ENCODE assay signal across 13 mouse cellular contexts in genomic region chr2:101608232-101608894, GRCm38 (mm10). TPM values are rescaled to one million over a fixed set of nuclear protein-coding genes. Genes with fewer than 3 reads are reported as not detected.
DNase-seq lines count a peak whose midpoint lies in the region; ATAC-seq lines count a peak whose summit lies in the region.
"Had no signal": no experiment of that assay in that cellular context is flagged by ENCODE, and none has a peak within 500 bp of the region (broad histone marks: within the 10 kb centered on the region; RNA-seq: fewer than 3 reads in every experiment).

No protein-coding gene starts in this region.

- H3K4me2 ChIP-seq in heart, embryonic 15.5 days: 0 out of 2 replicates have a peak overlapping the region, but pooled peaks have one; percentile 15
- no peak overlapping the region for H3K4me2 ChIP-seq in embryonic facial prominence, embryonic 12.5 days (replicated peaks)
- no peak overlapping the region for H3K4me2 ChIP-seq in hindbrain, embryonic 13.5 days
- H3K4me2 ChIP-seq in neural tube, embryonic 13.5 days: no peak overlapping the region
- H3K4me2 ChIP-seq: embryonic facial prominence, embryonic 13.5 days; liver, embryonic 15.5 days had no signal

- no peak for DNase-seq in heart, adult 18-20 months
- DNase-seq in right cerebral cortex, postnatal 14 days: no peak
- no peak for DNase-seq in gastrocnemius, postnatal 10 days
- no peak for DNase-seq in cerebellum, postnatal 14 days
- DNase-seq: kidney, postnatal 14 days had no signal

- no peaks in the 10 kb centered on the region for H3K27me3 ChIP-seq in heart, embryonic 15.5 days
- H3K27me3 ChIP-seq in embryonic facial prominence, embryonic 12.5 days: no peaks in the 10 kb centered on the region
- H3K27me3 ChIP-seq in hindbrain, embryonic 13.5 days: no peaks in the 10 kb centered on the region
- no peaks in the 10 kb centered on the region for H3K27me3 ChIP-seq in neural tube, embryonic 13.5 days
- H3K27me3 ChIP-seq: embryonic facial prominence, embryonic 13.5 days; liver, embryonic 15.5 days had no signal

- H3K9ac ChIP-seq in heart, embryonic 15.5 days: no peak overlapping the region
- H3K9ac ChIP-seq in embryonic facial prominence, embryonic 12.5 days: no peak overlapping the region
- H3K9ac ChIP-seq in hindbrain, embryonic 13.5 days: no peak overlapping the region
- H3K9ac ChIP-seq in neural tube, embryonic 13.5 days: no peak overlapping the region
- H3K9ac ChIP-seq: embryonic facial prominence, embryonic 13.5 days; liver, embryonic 15.5 days had no signal

- peak; percentile 85 for ATAC-seq in heart, embryonic 15.5 days (replicated peaks; ENCODE audit: insufficient number of reproducible peaks, insufficient read depth, low FRiP score, low read depth)
- ATAC-seq in embryonic facial prominence, embryonic 12.5 days (ENCODE audit: insufficient number of reproducible peaks, insufficient read depth, low FRiP score, low TSS enrichment): 0 out of 2 replicates have a peak, but pooled peaks have one; percentile 52
- ATAC-seq in hindbrain, embryonic 13.5 days (ENCODE audit: low FRiP score): peak; percentile 89
- ATAC-seq in neural tube, embryonic 13.5 days (ENCODE audit: low read depth): peak; percentile 87
- ATAC-seq: CD4-positive, CD25-positive, alpha-beta regulatory T cell, adult 4 months had no signal

- 27% methylated on average over 7 of the region's 7 CpGs for WGBS in heart, embryonic 15.5 days
- WGBS in embryonic facial prominence, embryonic 12.5 days: 57% methylated on average over 7 of the region's 7 CpGs
- 40% methylated on average over 7 of the region's 7 CpGs for WGBS in hindbrain, embryonic 13.5 days
- 40% methylated on average over 7 of the region's 7 CpGs for WGBS in neural tube, embryonic 13.5 days

- H3K4me1 ChIP-seq in heart, embryonic 15.5 days (replicated peaks): peaks cover 3% of the 10 kb centered on the region
- H3K4me1 ChIP-seq in embryonic facial prominence, embryonic 12.5 days: no peaks in the 10 kb centered on the region
- peaks cover 4% of the 10 kb centered on the region for H3K4me1 ChIP-seq in hindbrain, embryonic 13.5 days (replicated peaks)
- peaks cover 5% of the 10 kb centered on the region for H3K4me1 ChIP-seq in neural tube, embryonic 13.5 days (replicated peaks)
- H3K4me1 ChIP-seq: liver, embryonic 15.5 days had no signal

- 0 out of 2 replicates have a peak overlapping the region, but pooled peaks have one; percentile 16 for H3K27ac ChIP-seq in heart, embryonic 15.5 days
- H3K27ac ChIP-seq in embryonic facial prominence, embryonic 12.5 days: no peak overlapping the region
- peak overlapping the region; percentile 55; the same call in 1 of the 2 replicates for H3K27ac ChIP-seq in hindbrain, embryonic 13.5 days
- no peak overlapping the region for H3K27ac ChIP-seq in neural tube, embryonic 13.5 days (replicated peaks)
- H3K27ac ChIP-seq: embryonic facial prominence, embryonic 13.5 days; liver, embryonic 15.5 days had no signal

- H3K4me3 ChIP-seq in heart, embryonic 15.5 days: no peak overlapping the region
- H3K4me3 ChIP-seq in embryonic facial prominence, embryonic 12.5 days: no peak overlapping the region
- H3K4me3 ChIP-seq in hindbrain, embryonic 13.5 days: no peak overlapping the region
- H3K4me3 ChIP-seq in neural tube, embryonic 13.5 days: no peak overlapping the region
- H3K4me3 ChIP-seq: embryonic facial prominence, embryonic 13.5 days; liver, embryonic 15.5 days had no signal

- H3K9me3 ChIP-seq in heart, embryonic 15.5 days (replicated peaks): no peaks in the 10 kb centered on the region
- H3K9me3 ChIP-seq in embryonic facial prominence, embryonic 12.5 days: no peaks in the 10 kb centered on the region
- H3K9me3 ChIP-seq in hindbrain, embryonic 13.5 days: no peaks in the 10 kb centered on the region
- no peaks in the 10 kb centered on the region for H3K9me3 ChIP-seq in neural tube, embryonic 13.5 days
- H3K9me3 ChIP-seq: embryonic facial prominence, embryonic 13.5 days; liver, embryonic 15.5 days had no signal

- H3K36me3 ChIP-seq in heart, embryonic 15.5 days: no peaks in the 10 kb centered on the region
- H3K36me3 ChIP-seq in embryonic facial prominence, embryonic 12.5 days: no peaks in the 10 kb centered on the region
- H3K36me3 ChIP-seq in hindbrain, embryonic 13.5 days: no peaks in the 10 kb centered on the region
- H3K36me3 ChIP-seq in neural tube, embryonic 13.5 days: 0 out of 2 replicates have a peak, but pooled peaks cover 4% of the 10 kb centered on the region
- H3K36me3 ChIP-seq: liver, embryonic 15.5 days had no signal

RNA-seq across cellular contexts. Expression of gene Rag2, which starts 16.2 kb away (rescaled TPM):
- 0.64 and 7.8 TPM in 2 replicates for polyA plus RNA-seq in heart, embryonic 15.5 days (2015; fragmentation: Nextera tagmentation; extraction: Ambion mirVana)
- total RNA-seq in heart, adult 18-20 months (2021): not detected
- 0.09 and 0.31 TPM in 2 replicates for polyA plus RNA-seq in embryonic facial prominence, embryonic 12.5 days (2016; fragmentation: Nextera tagmentation; extraction: Ambion mirVana)
- polyA plus RNA-seq in hindbrain, embryonic 13.5 days (2015; fragmentation: Nextera tagmentation; extraction: Ambion mirVana): 0.14 TPM in 1 of 2 replicates, not detected in the other
- polyA plus RNA-seq in neural tube, embryonic 13.5 days (2015; fragmentation: Nextera tagmentation; extraction: Ambion mirVana): 0.07 TPM in 1 of 2 replicates, not detected in the other
- total RNA-seq in gastrocnemius, postnatal 10 days (2021): under 1 TPM in 1 of 2 experiments, not detected in 1; 0.11 TPM
- polyA plus RNA-seq: embryonic facial prominence, embryonic 13.5 days; small intestine, adult 2 months had no signal

RNA-seq across cellular contexts. Expression of gene Rag1, which starts 40.9 kb away (rescaled TPM):
- polyA plus RNA-seq in heart, embryonic 15.5 days (2015; fragmentation: Nextera tagmentation; extraction: Ambion mirVana): 0.74 and 8.5 TPM in 2 replicates
- total RNA-seq in heart, adult 18-20 months (2021): not detected
- polyA plus RNA-seq in embryonic facial prominence, embryonic 12.5 days (2016; fragmentation: Nextera tagmentation; extraction: Ambion mirVana): 0.60 and 0.81 TPM in 2 replicates
- polyA plus RNA-seq in hindbrain, embryonic 13.5 days (2015; fragmentation: Nextera tagmentation; extraction: Ambion mirVana): 0.09 TPM in 2 replicates
- 0.04 TPM in 2 replicates for polyA plus RNA-seq in neural tube, embryonic 13.5 days (2015; fragmentation: Nextera tagmentation; extraction: Ambion mirVana)
- under 1 TPM; 0.16 to 0.61 TPM for total RNA-seq in gastrocnemius, postnatal 10 days (2021)
- polyA plus RNA-seq: CD4-positive, CD25-positive, alpha-beta regulatory T cell, adult 4 months; small intestine, adult 2 months had no signal

RNA-seq across cellular contexts. Expression of gene B230118H07Rik, which starts 41.0 kb away (rescaled TPM):
- polyA plus RNA-seq in heart, embryonic 15.5 days (2015; fragmentation: Nextera tagmentation; extraction: Ambion mirVana): 51.1 and 57.1 TPM in 2 replicates
- 100 to 1,000 TPM in 1 of 2 experiments, 10 to 100 TPM in 1; 99.7 to 110 TPM for total RNA-seq in heart, adult 18-20 months (2021)
- 59.3 and 59.9 TPM in 2 replicates for polyA plus RNA-seq in embryonic facial prominence, embryonic 12.5 days (2016; fragmentation: Nextera tagmentation; extraction: Ambion mirVana)
- polyA plus RNA-seq in hindbrain, embryonic 13.5 days (2015; fragmentation: Nextera tagmentation; extraction: Ambion mirVana): 59.8 and 62.5 TPM in 2 replicates
- polyA plus RNA-seq in neural tube, embryonic 13.5 days (2015; fragmentation: Nextera tagmentation; extraction: Ambion mirVana): 60.5 and 66.7 TPM in 2 replicates
- total RNA-seq in gastrocnemius, postnatal 10 days (2021): 10 to 100 TPM; 50.4 to 50.8 TPM

Comparison
In these comparisons a context has a peak if more than half of its experiments do, and no peak if none do; other contexts are left out.
1. H3K27ac ChIP-seq: peak in heart, embryonic 15.5 days (single experiment) and hindbrain, embryonic 13.5 days (single experiment); none in embryonic facial prominence, embryonic 12.5 days (single experiment) and neural tube, embryonic 13.5 days (single experiment).
2. Peak in every context shown above with its lines, with median percentiles within 50 percentile points of each other: ATAC-seq.